ENCODE assay signal across 9 mouse cellular contexts in genomic region chr5:140869034-140869433, GRCm38 (mm10). TPM values are rescaled to one million over a fixed set of nuclear protein-coding genes. Genes with fewer than 3 reads are reported as not detected.
DNase-seq lines count a peak whose midpoint lies in the region; ATAC-seq and TF ChIP-seq lines count a peak whose summit lies in the region.
"Had no signal": no experiment of that assay in that cellular context is flagged by ENCODE, and none has a peak within 500 bp of the region (broad histone marks: within the 10 kb centered on the region; RNA-seq: fewer than 3 reads in every experiment).

No protein-coding gene starts in this region.

- 70% methylated on average over 2 of the region's 2 CpGs for WGBS in limb, embryonic 11.5 days
- 73% methylated on average over 2 of the region's 2 CpGs for WGBS in forebrain, embryonic 13.5 days

- peak; percentile 58 for TF ChIP-seq CTCF in ES-Bruce4 (IDR thresholded peaks at IDR 0.05; ENCODE audit: low read depth, low read length)
- TF ChIP-seq CTCF in bone marrow macrophage, adult 2 months (IDR thresholded peaks at IDR 0.05; ENCODE audit: low read depth, low read length), result peak; percentile 31; the same call in 1 of the 2 replicates

- no peak overlapping the region for H3K9ac ChIP-seq in ES-Bruce4 (ENCODE audit: low read depth, poor library complexity, severe bottlenecking)
- H3K9ac ChIP-seq in limb, embryonic 11.5 days (ENCODE audit: low read length), result no peak overlapping the region
- no peak overlapping the region for H3K9ac ChIP-seq in forebrain, embryonic 13.5 days

- no peak for TF ChIP-seq EP300 in ES-Bruce4 (IDR thresholded peaks at IDR 0.05; ENCODE audit: insufficient read depth, low read depth, low read length)

- no peak overlapping the region for H3K4me2 ChIP-seq in limb, embryonic 11.5 days (ENCODE audit: low read depth, severe bottlenecking)
- no peak overlapping the region for H3K4me2 ChIP-seq in forebrain, embryonic 13.5 days

- H3K27ac ChIP-seq in ES-Bruce4 (ENCODE audit: insufficient read depth, low read length), result no peak overlapping the region
- H3K27ac ChIP-seq in bone marrow macrophage, adult 2 months (ENCODE audit: insufficient read depth, low read depth, low read length), result no peak overlapping the region
- H3K27ac ChIP-seq in limb, embryonic 11.5 days (replicated peaks; ENCODE audit: low read depth, low read length), result no peak overlapping the region
- H3K27ac ChIP-seq in forebrain, embryonic 13.5 days, result no peak overlapping the region

- no peaks in the 10 kb centered on the region for H3K36me3 ChIP-seq in ES-Bruce4 (ENCODE audit: control insufficient read depth, insufficient read depth, low read length, poor library complexity, severe bottlenecking)
- no peaks in the 10 kb centered on the region for H3K36me3 ChIP-seq in limb, embryonic 11.5 days (ENCODE audit: control insufficient read depth, insufficient read depth, low read length)
- H3K36me3 ChIP-seq in forebrain, embryonic 13.5 days (ENCODE audit: poor library complexity, severe bottlenecking), result no peaks in the 10 kb centered on the region

- intact Hi-C loops in heart, postnatal 10 days (cut with DNase I), result no loop called here

- no peak overlapping the region for H3K4me3 ChIP-seq in ES-Bruce4 (ENCODE audit: low read depth, low read length)
- no peak overlapping the region for H3K4me3 ChIP-seq in bone marrow macrophage, adult 2 months (ENCODE audit: insufficient read depth, low read length)
- no peak overlapping the region for H3K4me3 ChIP-seq in limb, embryonic 11.5 days (ENCODE audit: low read depth, low read length)
- H3K4me3 ChIP-seq in forebrain, embryonic 13.5 days, result no peak overlapping the region
- H3K4me3 ChIP-seq: erythroblast, embryonic 14.5 days had no signal

- no peak for ATAC-seq in limb, embryonic 11.5 days (ENCODE audit: insufficient number of reproducible peaks, low FRiP score, low TSS enrichment, low read depth)
- no peak for ATAC-seq in forebrain, embryonic 13.5 days

- H3K4me1 ChIP-seq in ES-Bruce4 (ENCODE audit: control insufficient read depth, insufficient read depth, low read length), result no peaks in the 10 kb centered on the region
- H3K4me1 ChIP-seq in bone marrow macrophage, adult 2 months (ENCODE audit: control insufficient read depth, insufficient read depth, low read length), result no peaks in the 10 kb centered on the region
- H3K4me1 ChIP-seq in limb, embryonic 11.5 days (ENCODE audit: control insufficient read depth, insufficient read depth, low read length), result peaks cover 13% of the 10 kb centered on the region
- H3K4me1 ChIP-seq in forebrain, embryonic 13.5 days, result peaks cover 15% of the 10 kb centered on the region; the same call in 1 of the 2 replicates

- no peak for TF ChIP-seq POLR2A in ES-Bruce4 (IDR thresholded peaks at IDR 0.05; ENCODE audit: insufficient read depth, low read length)
- TF ChIP-seq POLR2A in bone marrow macrophage, adult 2 months (IDR thresholded peaks at IDR 0.05; ENCODE audit: borderline replicate concordance, low read depth, low read length), result no peak

- no peaks in the 10 kb centered on the region for H3K27me3 ChIP-seq in ES-Bruce4 (ENCODE audit: control insufficient read depth, insufficient read depth, low read length, poor library complexity, severe bottlenecking)
- H3K27me3 ChIP-seq in limb, embryonic 11.5 days (ENCODE audit: control insufficient read depth, insufficient read depth, low read length), result no peaks in the 10 kb centered on the region
- H3K27me3 ChIP-seq in forebrain, embryonic 13.5 days, result peaks cover 22% of the 10 kb centered on the region

- DNase-seq in heart, postnatal 10 days, result peak; percentile 63 to 76
- DNase-seq in heart, adult 11 months, result no peak
- DNase-seq in heart, postnatal 4 days, result peak; percentile 66
- peak; percentile 74 for DNase-seq in limb, embryonic 11.5 days (ENCODE audit: low spot score)
- DNase-seq in right cerebral cortex, postnatal 10 days (ENCODE audit: low spot score in 2 of 2), result peak; percentile 62 to 79

- no peaks in the 10 kb centered on the region for H3K9me3 ChIP-seq in ES-Bruce4 (replicated peaks; ENCODE audit: control insufficient read depth, insufficient read depth, low read length, poor library complexity, severe bottlenecking)
- H3K9me3 ChIP-seq in limb, embryonic 11.5 days (ENCODE audit: control insufficient read depth, low read length), result no peaks in the 10 kb centered on the region
- H3K9me3 ChIP-seq in forebrain, embryonic 13.5 days (replicated peaks), result no peaks in the 10 kb centered on the region

RNA-seq across cellular contexts. Expression of gene Gna12, which starts 38.8 kb away (rescaled TPM):
- total RNA-seq in heart, postnatal 10 days (2021), result 10 to 100 TPM; 87.4 to 89.9 TPM
- 29.9 and 34.1 TPM in 2 replicates for polyA plus RNA-seq in ES-Bruce4 (2011; ENCODE audit: insufficient read depth, insufficient read length, low read depth, missing spikeins)
- 147 and 173 TPM in 2 replicates for polyA plus RNA-seq in bone marrow macrophage, adult 2 months (2012; ENCODE audit: insufficient read depth, insufficient read length, missing spikeins)
- 10 to 100 TPM; 85.9 to 86.8 TPM for total RNA-seq in heart, postnatal 4 days (2021)
- polyA plus RNA-seq in limb, embryonic 11.5 days (2014; fragmentation: Nextera tagmentation; extraction: Ambion mirVana), result 34.5 and 48.7 TPM in 2 replicates
- 11.0 and 12.6 TPM in 2 replicates for polyA plus RNA-seq in forebrain, embryonic 13.5 days (2015; fragmentation: Nextera tagmentation; extraction: Ambion mirVana)
